Mouse (Mus musculus): ENCODE measurements around the gene Crispld2.

The Crispld2 gene

DNA sequence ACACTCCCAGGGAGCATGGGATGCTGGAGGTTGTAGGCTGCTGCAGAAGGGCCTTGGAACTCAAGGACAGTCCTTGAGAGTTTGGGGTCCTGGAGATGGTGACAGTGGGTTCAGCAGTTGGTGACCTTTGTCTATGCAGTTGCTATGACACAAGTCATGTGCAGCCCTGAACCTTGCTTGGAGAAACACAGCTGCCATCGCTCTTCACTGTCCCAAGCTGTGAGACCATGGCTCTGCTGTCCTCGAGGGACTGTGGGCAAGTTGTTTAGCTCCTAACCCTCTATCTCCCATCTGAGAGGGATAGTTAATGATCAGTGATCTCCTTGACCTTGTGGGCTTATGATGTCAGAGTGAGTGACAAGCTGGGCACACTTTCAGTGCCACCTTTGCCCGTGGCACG is 44.3 kb downstream of the Crispld2 start:
- no peak for DNase-seq

DNA sequence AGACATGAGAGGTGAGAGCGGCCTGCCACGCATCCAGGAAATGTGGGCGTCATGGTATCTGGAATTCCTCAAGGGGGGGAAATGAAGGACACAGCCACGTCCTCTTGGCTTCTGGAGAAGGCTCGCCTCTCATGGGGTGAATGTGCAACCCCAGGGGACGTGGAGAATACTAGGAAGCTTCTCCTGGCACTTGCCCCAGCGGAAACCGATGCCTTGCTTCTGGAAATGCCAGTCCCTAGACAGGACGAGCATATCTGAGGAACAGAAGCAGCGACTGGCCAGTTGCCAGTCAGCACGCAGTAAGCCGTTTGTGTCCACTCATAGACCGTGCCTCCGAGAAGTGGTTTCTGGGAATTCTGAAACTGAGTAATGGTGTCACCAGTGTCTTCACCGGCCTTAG is 45.0 kb downstream of the Crispld2 start:
- DNase-seq, result no peak

DNA sequence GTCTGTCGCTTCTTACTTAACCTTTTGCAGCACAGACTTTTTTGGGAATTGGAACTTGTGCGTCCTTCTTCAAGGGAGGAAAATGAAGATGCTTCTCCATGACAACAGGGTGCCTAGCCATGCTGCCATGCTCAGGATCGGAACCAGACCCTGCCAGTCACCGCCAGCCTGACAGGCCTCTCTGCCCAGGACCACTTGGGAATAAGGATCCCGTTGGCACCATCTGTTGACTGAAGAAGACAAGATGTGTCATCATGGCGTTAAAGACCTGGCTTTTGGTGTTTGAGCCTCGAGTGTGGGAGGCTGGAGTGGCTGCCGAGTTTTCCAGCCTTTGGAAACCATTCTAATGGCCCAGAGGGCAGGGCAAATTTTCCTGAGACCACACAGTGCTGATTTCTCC is 45.4 kb downstream of the Crispld2 start:
- DNase-seq, result no peak

DNA sequence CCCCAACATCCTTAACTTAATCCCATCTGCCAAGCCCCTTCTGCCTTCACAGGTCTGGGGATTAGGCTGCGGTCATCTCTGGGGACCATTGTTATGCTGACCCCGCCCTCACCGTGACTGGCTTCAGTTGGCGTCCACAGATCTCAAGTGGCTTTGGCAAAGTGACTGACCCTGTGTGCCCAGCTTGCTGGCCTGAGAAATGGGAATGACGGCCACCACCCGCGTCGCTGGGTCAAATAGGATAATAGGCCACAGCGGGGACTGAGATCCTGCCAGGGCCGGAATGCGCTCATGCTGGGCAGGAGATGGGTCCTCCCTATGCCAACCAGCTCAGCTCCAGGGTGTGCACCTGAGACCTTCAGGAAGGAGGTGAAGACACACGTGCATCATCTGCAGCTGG is 46.5 kb downstream of the Crispld2 start:
- no peak for DNase-seq

DNA sequence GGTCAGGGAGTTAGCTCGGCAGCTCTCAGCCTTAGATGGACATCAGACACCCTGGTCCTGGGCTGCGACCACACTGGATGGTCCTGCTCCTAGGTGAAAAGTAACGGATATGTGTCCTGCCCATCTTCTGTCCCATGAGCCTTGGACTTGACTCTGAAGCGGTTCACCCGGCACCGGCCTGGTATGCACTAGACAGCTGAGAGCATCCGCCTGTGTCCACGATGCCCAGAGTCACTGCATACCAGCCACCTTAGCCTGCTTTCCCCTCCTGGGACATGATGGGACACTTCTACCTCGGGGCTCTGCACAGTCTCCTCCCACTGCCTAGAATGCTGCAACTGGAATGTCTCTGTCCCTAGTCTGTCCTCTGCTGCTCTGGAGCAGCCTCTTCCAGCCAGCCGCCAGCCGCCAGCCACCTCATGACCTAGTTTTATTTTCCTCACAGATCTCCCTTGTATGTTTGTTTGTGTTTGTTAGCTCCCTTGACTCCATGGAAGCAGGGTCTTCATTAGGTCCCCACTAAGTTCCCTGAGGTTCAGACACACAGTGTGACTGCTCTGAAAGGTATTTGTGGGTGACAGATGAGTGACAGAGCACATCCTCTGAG is 47.2 kb downstream of the Crispld2 start:
- no peak for DNase-seq

DNA sequence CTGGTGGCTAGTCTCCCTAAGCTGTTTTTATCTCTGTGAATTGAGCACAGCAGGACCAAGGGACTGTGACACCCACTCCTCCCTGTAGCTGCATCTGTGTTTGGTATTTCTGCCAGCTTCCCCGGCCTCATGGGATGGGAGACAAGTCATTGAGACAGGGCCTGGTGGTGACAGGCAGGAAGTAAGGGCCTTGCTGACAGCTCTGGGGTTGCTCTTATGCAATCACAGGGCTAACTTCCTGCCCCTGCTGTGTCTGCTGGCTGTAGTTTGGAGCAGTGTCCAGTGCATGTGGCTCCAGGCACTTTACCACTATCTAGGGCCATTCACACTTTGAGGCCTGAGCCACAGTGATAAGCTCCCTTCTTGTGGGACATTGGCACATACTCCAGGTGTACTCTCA is 48.6 kb downstream of the Crispld2 start:
- peak; percentile 32 for DNase-seq

DNA sequence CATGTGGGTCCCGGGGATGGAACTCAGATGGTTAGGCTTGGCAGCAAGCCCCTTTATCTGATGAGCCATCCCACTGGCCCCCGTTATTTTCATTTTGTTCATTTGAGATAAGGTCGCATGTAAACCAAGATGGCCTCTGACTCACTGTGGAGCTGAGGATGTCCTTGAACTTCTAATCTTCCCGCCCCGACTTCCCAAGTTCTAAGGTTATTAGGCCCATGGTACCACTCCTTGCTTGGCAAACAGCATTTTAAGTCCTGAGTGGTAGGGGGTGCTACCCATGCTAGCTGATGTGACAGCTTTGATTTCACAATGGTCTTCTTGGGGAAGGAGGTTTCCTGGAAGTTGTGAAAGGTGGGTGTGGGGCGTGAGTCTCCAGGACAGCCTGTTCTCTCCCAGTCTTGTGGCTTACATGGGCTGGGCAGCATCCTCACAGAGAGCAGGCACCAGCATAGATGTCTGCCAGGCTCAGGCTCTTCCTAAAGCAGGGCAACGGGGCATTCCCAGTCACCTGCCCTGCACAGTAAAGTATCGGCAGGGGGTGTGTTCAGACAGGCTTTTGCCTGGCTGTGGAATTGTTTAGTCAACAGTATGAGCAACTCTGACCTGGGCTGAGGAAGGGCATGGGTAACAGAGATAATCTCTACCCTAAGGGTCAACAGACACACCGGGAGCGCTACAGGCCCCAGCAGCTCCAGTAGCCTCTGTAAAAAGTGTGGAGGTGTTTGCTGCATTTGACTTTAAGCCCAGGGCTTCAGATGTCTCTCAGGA is 50.5 kb downstream of the Crispld2 start:
- DNase-seq, result no peak

DNA sequence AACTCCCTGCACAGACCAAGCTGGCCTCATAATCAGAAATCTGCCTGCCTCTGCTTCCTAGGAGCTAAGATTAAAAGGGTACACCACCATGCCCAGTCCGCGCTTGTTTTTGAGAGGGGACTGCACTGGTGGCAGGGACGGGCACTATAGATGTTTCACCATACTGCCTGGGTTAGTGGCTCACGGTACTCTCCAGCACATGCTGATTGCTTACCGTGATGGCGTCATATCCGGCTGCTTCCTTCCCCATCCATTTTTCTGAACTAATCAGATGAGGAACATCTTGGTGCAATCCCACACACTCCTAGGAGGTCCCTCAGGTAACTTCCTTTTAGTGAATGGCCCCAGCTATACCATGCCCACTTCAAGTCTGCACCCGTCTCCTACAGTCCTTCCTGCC is 52.7 kb downstream of the Crispld2 start:
- no peak for DNase-seq

DNA sequence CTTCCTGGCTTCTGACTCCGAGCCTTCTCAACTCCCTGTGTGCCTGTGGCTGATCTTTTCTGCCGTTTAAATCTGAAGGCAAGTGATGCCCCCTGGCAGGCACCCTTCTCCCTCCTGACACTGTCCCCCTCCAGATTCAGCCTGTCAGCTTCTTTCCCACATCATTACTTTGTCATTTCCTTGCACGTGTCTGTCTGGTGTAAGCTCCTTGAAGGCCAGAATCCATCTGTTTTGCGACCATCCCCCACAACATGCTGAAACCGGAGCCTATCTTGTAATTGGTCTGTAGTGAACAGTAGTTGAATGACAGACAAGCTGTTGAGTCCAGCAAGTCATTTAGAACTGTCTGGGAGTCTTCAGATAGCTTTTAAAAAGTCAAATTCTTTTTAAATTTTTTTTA is 53.2 kb downstream of the Crispld2 start:
- DNase-seq, result no peak

DNA sequence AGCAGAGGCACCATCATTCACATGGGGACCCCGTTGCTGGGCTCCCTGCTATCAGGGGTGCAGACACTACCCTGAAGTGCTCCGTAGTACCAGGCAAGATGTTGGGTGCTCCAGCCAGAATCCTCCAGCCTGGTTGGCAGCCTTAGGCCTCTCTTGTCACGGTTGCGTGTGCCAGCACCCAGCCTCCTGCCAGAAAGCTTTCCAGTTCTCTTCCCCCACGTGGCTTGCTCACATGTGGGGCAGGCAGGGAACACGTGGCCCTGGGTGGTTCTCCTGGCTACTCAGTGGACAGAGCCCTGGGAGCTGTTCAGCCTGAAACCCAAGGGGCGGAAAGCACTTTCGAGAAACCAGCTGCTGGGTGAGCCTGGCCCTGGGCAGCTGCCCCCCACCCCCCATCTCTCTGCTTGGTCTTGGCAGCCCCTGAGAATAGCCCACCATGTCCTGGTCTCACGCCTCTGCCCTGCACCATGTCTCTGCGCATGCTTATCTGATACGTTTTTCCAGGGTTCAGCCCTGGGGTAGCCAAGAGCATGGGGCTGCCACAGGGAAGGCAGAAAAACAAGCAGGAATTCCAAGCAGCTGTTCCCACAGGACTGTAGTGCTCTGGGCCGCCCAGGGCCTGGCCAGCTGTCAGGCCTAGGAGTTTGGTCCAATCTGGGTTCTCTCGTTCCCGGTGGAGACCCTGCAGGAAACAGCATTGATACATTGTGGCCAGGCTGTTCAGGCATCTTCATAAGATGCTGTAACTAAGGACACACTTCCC is 54.2 kb downstream of the Crispld2 start:
- peak; percentile 83 for DNase-seq

DNA sequence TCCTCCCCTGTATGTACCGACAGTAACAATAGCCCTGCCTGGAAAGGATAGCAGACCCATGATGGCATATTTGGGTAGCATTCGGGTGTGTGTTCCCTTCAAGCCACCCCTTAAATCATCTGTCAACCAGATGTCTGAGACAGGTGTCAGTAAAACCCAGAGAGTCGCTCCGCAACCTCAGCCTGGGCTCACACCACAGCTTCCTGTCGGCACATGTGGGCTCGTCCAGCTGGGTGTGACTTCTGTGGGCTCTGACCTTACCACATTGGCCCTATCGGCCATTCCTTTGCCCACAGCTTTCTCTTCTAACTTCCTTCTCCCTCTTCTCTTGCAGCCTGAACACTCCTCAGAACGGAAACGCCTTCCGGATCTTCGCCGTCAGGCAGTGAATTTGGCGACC is 57.7 kb downstream of the Crispld2 start:
- no peak for DNase-seq

DNA sequence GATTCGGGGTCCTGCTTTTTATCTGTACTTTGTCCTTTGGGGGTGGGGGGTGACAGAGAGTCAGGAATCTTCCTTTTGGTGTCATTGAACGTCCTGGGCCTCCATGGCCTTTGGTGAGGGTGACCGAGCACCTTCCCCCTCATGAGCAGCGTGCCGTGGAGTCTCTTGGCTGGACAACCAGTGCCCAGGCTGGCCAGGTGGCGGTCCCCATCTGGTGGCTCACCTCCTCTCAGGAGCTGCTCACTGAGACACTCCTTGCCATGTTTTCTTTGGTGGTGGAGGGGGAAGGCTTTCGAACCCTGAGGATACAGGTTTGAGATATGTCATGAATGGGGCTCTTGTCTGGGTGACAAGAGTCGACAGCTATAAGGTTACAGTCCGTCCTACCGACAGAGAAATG is 58.1 kb downstream of the Crispld2 start:
- no peak for DNase-seq

DNA sequence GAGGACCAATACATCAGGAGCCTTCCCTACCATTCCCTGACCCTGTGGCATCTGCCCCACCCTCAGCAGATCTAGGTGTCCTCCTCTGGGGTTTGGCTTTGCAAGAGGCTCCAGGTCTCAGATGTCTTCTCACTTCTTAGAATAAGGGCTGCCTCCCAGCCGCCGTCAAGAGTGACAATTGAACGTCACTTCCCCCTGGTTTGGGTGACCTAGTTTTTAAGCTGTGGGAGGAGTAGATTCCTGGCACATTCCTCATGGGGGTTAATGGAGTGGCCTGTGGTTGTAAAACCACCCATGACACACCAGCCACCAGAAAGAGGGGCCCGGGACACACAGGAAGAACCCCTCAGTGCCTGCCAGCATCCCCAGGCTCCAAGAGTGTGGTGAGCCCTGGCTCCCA is 58.8 kb downstream of the Crispld2 start:
- no peak for DNase-seq

DNA sequence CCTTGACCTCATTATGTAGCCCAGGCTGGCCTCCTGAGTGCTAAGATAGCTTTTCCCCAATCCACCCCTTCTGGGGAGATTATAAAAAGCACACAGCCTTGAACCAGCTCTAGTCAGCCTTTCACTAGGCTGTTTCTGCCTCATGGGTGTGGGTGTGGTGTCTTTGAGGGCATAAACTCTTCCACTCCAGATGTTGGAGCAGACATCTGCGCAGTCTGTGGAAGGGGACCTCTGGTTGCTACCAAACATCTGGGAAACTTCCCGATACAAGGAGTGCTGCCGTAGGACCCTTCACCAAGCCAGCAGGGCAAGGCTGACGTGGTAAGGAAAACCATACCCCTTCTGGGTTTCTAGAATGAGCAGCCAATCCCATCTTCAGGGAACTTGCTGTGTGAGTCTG is 59.7 kb downstream of the Crispld2 start:
- no peak for DNase-seq

DNA sequence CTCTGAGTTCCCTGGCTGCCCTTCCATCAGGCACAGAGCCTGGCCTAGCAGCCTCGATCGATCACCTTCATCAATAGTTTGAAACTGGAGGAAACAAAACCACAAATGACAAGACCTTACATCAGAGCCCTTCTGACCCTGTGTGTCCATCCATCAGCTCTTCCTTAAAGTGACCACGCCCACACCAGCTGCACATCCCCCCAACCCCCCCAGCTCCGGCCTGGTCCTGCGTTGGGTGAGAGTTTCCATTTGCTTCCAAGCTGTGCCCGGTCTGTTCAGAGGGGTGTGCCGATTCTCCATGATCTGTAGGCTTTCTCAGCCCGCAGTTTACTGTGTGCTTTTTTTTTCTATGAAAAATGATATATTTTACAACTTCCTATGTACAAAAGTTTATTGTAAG is 60.1 kb downstream of the Crispld2 start:
- DNase-seq, result no peak

DNA sequence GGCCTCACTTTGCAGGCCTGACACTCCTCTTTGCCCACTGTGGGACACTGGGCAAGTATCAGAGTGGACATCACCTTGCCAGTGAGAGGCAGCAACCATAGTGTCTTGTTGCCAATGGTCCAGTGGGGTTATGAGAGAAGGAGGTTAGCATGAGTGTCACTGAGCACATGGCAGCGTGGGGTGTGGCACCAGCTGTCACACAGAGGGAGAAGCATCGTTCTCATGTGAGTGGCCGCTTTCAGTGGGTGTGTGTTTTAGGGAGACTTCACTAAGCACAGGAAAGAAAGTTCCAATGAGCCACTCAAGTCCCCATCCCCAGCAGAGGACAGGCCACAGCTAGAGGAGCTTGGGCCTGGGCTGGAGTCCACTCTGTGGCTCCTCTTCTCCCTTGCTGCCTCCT is 62.6 kb downstream of the Crispld2 start:
- no peak for DNase-seq

DNA sequence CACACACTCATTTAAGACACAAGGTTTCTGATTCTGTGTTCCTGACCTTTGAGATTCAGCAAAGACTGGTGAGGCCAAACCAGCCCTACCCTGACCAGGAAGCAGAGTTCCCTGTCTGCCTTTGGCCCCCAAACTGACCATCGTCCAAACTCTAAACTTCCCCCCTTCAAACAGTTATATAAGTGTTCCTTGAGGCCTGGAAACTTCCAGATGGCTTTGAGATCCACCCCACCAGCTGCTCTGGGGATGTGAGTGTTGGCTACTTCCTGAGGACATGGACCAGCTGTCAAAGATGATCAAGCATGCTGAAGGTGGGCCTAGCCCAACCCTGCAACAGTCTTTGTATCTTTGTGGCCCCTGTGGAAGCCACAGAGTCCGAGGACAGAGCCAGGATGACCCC is 64.8 kb downstream of the Crispld2 start:
- DNase-seq, result no peak

DNA sequence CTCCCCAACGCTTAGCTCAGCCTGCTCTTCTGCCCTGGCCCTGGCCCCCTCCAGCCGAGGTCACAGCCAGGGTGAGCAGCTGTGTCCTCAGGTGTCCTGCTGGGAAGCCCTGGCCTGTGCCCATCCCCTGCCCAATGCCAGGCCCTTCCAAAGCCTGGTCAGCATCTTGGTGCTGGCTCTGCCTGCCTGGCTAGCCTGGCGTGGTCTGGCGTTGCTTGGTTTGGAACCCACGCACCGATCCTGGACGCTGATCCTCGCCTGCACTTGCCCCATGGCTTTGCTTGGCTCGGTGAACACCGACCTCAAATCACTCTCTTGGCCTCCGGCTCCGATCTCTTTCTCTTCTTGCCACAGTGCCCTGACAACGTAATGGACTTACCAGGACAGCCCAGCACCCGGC is 70.5 kb downstream of the Crispld2 start:
- DNase-seq, result no peak

DNA sequence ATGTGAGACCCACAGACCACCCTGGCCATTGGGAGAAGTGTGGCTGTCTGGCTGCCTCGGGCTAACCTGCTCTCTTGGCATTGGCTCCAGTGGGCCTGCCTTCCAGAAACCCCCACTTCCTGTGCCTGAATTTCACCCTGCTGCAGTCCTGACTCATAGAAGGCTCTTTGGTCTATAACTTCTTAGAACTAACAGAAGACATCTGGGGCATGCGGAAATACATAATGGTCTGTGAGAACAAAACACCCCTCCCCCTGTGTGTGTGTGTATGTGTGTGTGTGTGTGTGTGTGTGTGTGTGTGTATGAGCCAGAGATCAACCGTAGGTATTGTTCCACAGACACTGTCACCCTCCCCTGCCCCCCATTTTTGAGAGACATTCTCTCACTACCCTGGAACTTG is 71.1 kb downstream of the Crispld2 start:
- DNase-seq, result no peak

DNA sequence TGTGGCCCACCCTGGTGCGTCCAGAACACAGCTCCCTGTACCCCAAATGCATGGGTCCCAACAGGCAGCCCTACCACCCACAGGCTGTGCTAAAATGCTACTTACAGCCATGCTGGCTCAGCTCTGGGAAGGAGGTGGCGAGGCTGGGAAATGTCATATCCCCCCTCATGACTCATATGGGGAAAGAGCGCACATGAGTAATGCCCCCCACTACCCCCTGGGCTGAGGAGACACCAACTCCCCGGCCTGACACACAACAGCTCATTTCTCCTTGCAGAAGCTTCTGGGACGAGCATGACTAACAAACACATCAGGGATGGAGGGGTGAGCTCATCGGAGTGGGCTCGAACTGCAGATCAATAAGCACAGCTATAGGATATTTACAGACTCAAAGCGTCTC is 73.4 kb downstream of the Crispld2 start:
- no peak for DNase-seq

DNA sequence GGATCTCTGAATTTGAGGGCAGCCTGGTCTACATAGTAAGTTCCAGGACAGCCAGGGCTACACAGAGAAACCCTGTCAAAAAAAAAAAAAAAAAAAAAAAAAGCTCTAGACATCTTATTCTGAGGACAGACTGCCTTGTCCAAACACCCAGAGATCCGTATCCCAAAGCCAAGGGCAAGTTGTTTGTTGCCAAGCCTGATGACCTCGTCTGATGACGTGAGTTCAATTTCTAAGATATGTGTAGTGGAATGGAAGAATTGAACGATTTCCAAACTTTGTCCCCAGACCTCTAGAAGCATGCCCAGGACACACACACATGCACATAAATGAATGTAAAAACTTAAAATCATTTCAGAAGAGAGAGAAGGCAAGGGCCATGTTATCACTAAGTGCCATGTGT is 74.0 kb downstream of the Crispld2 start:
- no peak for DNase-seq

DNA sequence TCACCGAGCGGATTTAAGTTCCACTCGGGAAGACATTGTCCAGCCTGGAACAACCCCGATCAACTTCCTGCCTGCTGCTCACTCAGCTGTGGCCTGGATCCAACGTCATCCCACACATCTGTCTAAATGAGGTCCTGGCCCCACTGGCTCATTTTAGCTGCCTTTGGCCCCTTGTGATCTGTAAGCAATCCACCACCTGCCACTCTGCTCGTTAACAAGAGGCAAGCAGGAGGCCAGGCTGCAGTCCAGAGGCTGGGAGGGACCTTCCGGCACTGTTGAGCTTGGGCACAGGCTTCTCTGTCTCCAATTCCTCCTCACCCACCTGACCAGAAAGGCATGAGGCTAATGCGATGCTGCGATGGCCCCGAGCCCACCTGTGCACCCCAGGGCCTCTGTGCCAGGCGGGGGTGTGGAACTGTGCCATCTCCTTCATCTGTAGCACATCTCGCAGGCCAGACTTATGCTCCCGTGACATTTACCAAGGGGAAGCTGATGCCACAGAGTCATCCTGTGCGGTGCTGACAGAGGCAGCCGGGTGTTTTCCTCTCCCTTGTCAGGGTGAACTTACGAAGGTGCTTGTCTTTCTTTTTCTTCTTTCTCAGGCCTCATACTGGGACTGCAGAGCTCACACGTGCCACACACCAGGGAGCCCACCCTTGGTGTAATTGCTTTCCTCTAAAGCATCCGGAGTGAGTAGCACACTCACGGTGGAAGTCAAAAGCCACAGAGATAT is 75.9 kb downstream of the Crispld2 start:
- no peak for DNase-seq

DNA sequence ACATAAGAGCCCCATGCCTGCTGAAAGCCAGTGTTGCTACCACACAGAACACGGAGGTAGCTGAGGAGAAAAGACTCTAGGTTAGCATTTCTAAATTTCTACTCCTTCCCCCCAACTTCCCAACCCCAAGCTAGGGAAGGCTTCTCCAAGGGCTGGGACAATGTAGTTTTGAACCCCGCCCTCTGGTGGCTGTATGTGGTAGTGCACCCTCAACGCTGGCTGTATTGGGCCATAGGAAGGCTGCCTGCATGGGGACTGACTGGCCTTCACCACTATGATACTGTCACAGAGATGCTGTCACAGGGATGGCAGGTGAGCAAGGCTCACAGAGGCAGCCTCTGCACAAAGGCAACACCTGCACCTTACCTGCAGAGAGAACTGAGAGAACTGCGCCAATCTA is 79.4 kb downstream of the Crispld2 start:
- DNase-seq, result peak; percentile 66

DNA sequence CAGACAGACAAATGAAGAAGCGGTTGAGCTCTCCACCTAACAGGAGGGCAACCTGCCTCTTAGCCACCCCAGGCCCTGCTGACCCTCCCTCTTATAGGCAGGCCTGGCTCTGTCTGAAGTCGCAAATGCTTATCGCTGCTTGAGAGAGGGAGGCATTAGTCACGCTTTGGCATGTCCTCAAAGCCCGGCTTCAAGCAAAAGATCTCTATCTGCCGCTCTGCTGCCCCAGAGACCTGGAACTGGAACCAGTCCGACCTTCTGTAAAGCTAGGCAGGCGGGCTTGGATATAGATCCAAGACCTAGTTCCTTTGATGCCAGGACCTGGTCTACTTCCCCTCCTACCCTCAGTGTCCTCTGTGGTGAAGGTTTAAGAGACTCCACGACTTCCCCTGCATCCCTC is 80.0 kb downstream of the Crispld2 start:
- DNase-seq, result no peak

Measured in right cerebral cortex, postnatal 25 days (tissue).